Mouse (Mus musculus) forebrain, embryonic 12.5 days (tissue): ENCODE data around the gene Gpt2. TPM values are rescaled to one million over a fixed set of nuclear protein-coding genes. Genes with fewer than 3 reads are reported as not detected.

ENCODE experiments used
- ATAC-seq: fragments of 200-750 bp; cut with Nextera tagmentation; 2 replicates; pipeline ENCODE4 v1.8.0; 2017; ENCODE audit warnings: moderate TSS enrichment; ENCODE audit not compliant: low FRiP score
- H3K27ac ChIP-seq: fragments of 300-500 bp; sonication (generic); 2 replicates; pipeline ENCODE4 v1.5.1; 2016; ENCODE audit warnings: mild to moderate bottlenecking
- H3K27me3 ChIP-seq: fragments of 300-500 bp; sonication (generic); 2 replicates; pipeline ENCODE4 v1.6.1; 2016; ENCODE audit warnings: mild to moderate bottlenecking
- H3K36me3 ChIP-seq: fragments of 300-500 bp; sonication (generic); replicated peaks from 2 replicates; pipeline ENCODE4 v1.6.1; 2016; ENCODE audit warnings: mild to moderate bottlenecking
- H3K4me1 ChIP-seq: fragments of 300-500 bp; sonication (generic); 2 replicates; pipeline ENCODE4 v1.6.1; 2016
- H3K4me2 ChIP-seq: fragments of 300-500 bp; sonication (generic); 2 replicates; pipeline ENCODE4 v1.6.1; 2016; ENCODE audit warnings: mild to moderate bottlenecking, moderate library complexity
- H3K4me3 ChIP-seq: fragments of 300-500 bp; sonication (generic); replicated peaks from 2 replicates; pipeline ENCODE4 v1.5.1; 2016; ENCODE audit warnings: mild to moderate bottlenecking
- H3K9ac ChIP-seq: fragments of 300-500 bp; sonication (generic); 2 replicates; pipeline ENCODE4 v1.6.1; 2016; ENCODE audit warnings: mild to moderate bottlenecking
- H3K9me3 ChIP-seq: fragments of 300-500 bp; sonication (generic); 2 replicates; pipeline ENCODE4 v1.6.1; 2016
- WGBS: fragments of 180-500 bp; shearing (Covaris S2); methylation state at CpG from one replicate; pipeline ENCODE4 v1.1.7; 2016; 5-methylcytosine and 5-hydroxymethylcytosine counted together
- polyA plus RNA-seq: library from polyadenylated mRNA; unstranded; fragments of >200 nt; fragmentation: Nextera tagmentation; extraction: Ambion mirVana; gene quantifications from 2 replicates; pipeline ENCODE4 v1.2.1, GENCODE M21; 2016

Gpt2 gene
- polyA plus RNA-seq, 1 experiment from 2014 or later, result 38.3 TPM

DNA sequence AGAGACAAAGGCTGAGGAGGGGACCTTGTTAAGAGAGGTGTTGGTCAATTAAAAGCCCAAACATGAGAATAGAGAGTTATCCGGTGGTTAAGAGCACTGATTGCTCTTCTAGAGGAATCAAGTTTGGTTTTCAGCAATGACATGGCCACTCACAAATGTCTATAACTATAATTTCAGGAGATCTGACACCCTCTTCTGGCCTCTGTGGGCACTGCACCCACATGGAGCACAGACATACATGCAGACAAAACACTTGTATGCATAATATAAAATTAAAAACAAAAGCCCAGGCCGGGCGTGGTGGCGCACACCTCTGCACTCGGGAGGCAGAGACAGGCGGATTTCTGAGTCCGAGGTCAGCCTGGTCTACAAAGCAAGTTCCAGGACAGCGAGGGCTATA, 2.8 kb upstream of the Gpt2 start:
- no peak for ATAC-seq
- no peaks in the 10 kb centered on the region for H3K36me3 ChIP-seq
- peaks cover 14% of the 10 kb centered on the region for H3K4me1 ChIP-seq
- H3K4me3 ChIP-seq, result no peak overlapping the region
- no peak overlapping the region for H3K27ac ChIP-seq
- H3K4me2 ChIP-seq, result no peak overlapping the region
- H3K9ac ChIP-seq, result no peak overlapping the region
- no peaks in the 10 kb centered on the region for H3K27me3 ChIP-seq
- WGBS, result 92% methylated on average over 8 of the region's 8 CpGs
- H3K9me3 ChIP-seq, result no peaks in the 10 kb centered on the region

GRCm38 (mm10) chr8:85492940-85493931, 860 bp downstream of the Gpt2 start:
- H3K9ac ChIP-seq, result peak overlapping the region; percentile 83
- H3K4me2 ChIP-seq, result peak overlapping the region; percentile 91
- H3K36me3 ChIP-seq, result no peaks in the 10 kb centered on the region; the same call in 1 of the 2 replicates
- H3K27me3 ChIP-seq, result no peaks in the 10 kb centered on the region
- H3K4me3 ChIP-seq, result peak overlapping the region; percentile 83
- no peak; the same call in 1 of the 2 replicates for ATAC-seq
- 6% methylated on average over 47 of the region's 49 CpGs for WGBS
- H3K27ac ChIP-seq, result no peak overlapping the region
- H3K4me1 ChIP-seq, result peaks cover 14% of the 10 kb centered on the region
- no peaks in the 10 kb centered on the region for H3K9me3 ChIP-seq

- H3K4me2 ChIP-seq, result no peak overlapping the region
- no peaks in the 10 kb centered on the region; the same call in none of the 2 replicates for H3K36me3 ChIP-seq
- H3K4me1 ChIP-seq, result peaks cover 22% of the 10 kb centered on the region
- no peaks in the 10 kb centered on the region for H3K9me3 ChIP-seq
- 78% methylated on average over 5 of the region's 5 CpGs for WGBS
- H3K9ac ChIP-seq, result no peak overlapping the region
- no peaks in the 10 kb centered on the region for H3K27me3 ChIP-seq
- H3K27ac ChIP-seq, result no peak overlapping the region
- H3K4me3 ChIP-seq, result no peak overlapping the region
- ATAC-seq, result no peak
These were observed 3.7 kb downstream of the Gpt2 start for GRCm38 (mm10) chr8:85496125-85496524.

DNA sequence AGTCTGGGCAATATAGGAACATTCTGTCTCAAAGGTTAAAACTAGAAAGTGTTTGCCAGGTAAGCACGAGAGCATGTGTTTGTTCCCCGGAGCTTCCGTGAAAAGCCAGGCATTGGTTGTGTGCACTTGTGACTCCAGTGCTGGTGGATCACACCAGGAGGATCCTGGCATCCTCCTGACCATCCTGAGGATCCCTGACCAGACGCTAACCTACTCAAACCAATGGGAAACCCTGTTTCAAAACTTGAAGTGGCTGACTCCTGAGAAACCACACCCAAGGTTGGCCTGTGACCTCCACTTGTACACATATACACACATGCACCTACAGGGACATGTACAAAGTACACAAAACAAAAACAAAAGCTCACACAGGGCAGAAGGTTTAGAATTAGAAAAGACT, 4.4 kb downstream of the Gpt2 start:
- Histone ChIP-seq H3K4me1 (peaks cover 22% of the 10 kb centered on the region), H3K27me3 (no peaks in the 10 kb centered on the region), H3K9me3 (no peaks in the 10 kb centered on the region), H3K4me3 (no peak overlapping the region), H3K36me3 (no peaks in the 10 kb centered on the region; the same call in none of the 2 replicates), H3K4me2 (no peak overlapping the region), H3K9ac (no peak overlapping the region), H3K27ac (no peak overlapping the region)
- WGBS, result 87% methylated on average over 4 of the region's 4 CpGs
- ATAC-seq, result no peak

- WGBS, result 17% methylated on average over 2 of the region's 2 CpGs
- Histone ChIP-seq H3K4me2 (no peak overlapping the region), H3K9me3 (no peaks in the 10 kb centered on the region), H3K27me3 (no peaks in the 10 kb centered on the region), H3K27ac (0 out of 2 replicates have a peak overlapping the region, but pooled peaks have one; percentile 46), H3K4me3 (no peak overlapping the region), H3K36me3 (no peaks in the 10 kb centered on the region; the same call in none of the 2 replicates), H3K9ac (no peak overlapping the region), H3K4me1 (peaks cover 12% of the 10 kb centered on the region)
- no peak for ATAC-seq
These were observed 6.2 kb downstream of the Gpt2 start for GRCm38 (mm10) chr8:85498577-85498976.

DNA sequence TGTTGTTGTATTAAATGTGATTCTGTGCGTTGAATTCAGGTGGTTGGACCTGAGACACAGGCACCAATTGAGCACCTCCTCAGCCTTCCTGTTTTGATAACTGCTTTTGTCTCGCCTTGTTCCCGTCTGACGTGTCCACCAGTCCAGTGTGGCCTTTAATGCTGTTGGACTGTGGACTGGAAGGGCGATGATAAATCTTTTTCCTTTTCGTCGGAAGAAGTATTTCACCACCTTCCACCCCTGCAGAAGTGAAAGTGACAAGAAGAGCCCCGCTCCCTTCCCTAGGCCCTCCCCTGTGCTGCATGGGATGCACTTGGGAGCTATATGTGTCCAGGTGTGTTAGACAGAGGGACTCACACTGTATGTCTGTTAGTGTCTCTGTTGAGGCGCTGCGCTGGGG, 8.1 kb downstream of the Gpt2 start:
- WGBS, result 93% methylated on average over 10 of the region's 10 CpGs
- no peak overlapping the region for H3K4me2 ChIP-seq
- no peak overlapping the region for H3K27ac ChIP-seq
- no peaks in the 10 kb centered on the region for H3K27me3 ChIP-seq
- ATAC-seq, result no peak
- H3K36me3 ChIP-seq, result peaks cover 13% of the 10 kb centered on the region
- H3K4me1 ChIP-seq, result peaks cover 8% of the 10 kb centered on the region
- no peak overlapping the region for H3K9ac ChIP-seq
- H3K4me3 ChIP-seq, result no peak overlapping the region
- no peaks in the 10 kb centered on the region for H3K9me3 ChIP-seq

GRCm38 (mm10) chr8:85500955-85501685, 8.7 kb downstream of the Gpt2 start:
- Histone ChIP-seq H3K9me3 (no peaks in the 10 kb centered on the region), H3K27me3 (no peaks in the 10 kb centered on the region), H3K27ac (peak overlapping the region; percentile 21; the same call in 1 of the 2 replicates), H3K4me2 (no peak overlapping the region), H3K36me3 (peaks cover 19% of the 10 kb centered on the region), H3K9ac (no peak overlapping the region), H3K4me1 (peaks cover 8% of the 10 kb centered on the region), H3K4me3 (no peak overlapping the region)
- no peak for ATAC-seq
- WGBS, result 79% methylated on average over 11 of the region's 11 CpGs

- no peaks in the 10 kb centered on the region for H3K27me3 ChIP-seq
- no peak overlapping the region for H3K9ac ChIP-seq
- no peaks in the 10 kb centered on the region for H3K9me3 ChIP-seq
- H3K4me3 ChIP-seq, result no peak overlapping the region
- no peak overlapping the region for H3K4me2 ChIP-seq
- H3K4me1 ChIP-seq, result peaks cover 8% of the 10 kb centered on the region
- peaks cover 25% of the 10 kb centered on the region for H3K36me3 ChIP-seq
- no peak overlapping the region for H3K27ac ChIP-seq
- no peak for ATAC-seq
- 86% methylated on average over 2 of the region's 2 CpGs for WGBS
These were observed 10.0 kb downstream of the Gpt2 start for GRCm38 (mm10) chr8:85502381-85502780.

- no peak for ATAC-seq
- Histone ChIP-seq H3K4me1 (peaks cover 8% of the 10 kb centered on the region), H3K27me3 (no peaks in the 10 kb centered on the region), H3K27ac (no peak overlapping the region), H3K9ac (no peak overlapping the region), H3K4me3 (no peak overlapping the region), H3K9me3 (no peaks in the 10 kb centered on the region), H3K36me3 (peaks cover 27% of the 10 kb centered on the region), H3K4me2 (no peak overlapping the region)
- WGBS, result 60% methylated on average over 3 of the region's 3 CpGs
These were observed 10.7 kb downstream of the Gpt2 start for GRCm38 (mm10) chr8:85503065-85503464.

GRCm38 (mm10) chr8:85504704-85505103, 12.3 kb downstream of the Gpt2 start:
- ATAC-seq, result no peak
- 89% methylated on average over 6 of the region's 6 CpGs for WGBS
- H3K27ac ChIP-seq, result no peak overlapping the region
- H3K27me3 ChIP-seq, result no peaks in the 10 kb centered on the region
- H3K9me3 ChIP-seq, result no peaks in the 10 kb centered on the region
- H3K9ac ChIP-seq, result no peak overlapping the region
- H3K36me3 ChIP-seq, result peaks cover 43% of the 10 kb centered on the region
- no peaks in the 10 kb centered on the region for H3K4me1 ChIP-seq
- H3K4me2 ChIP-seq, result no peak overlapping the region
- no peak overlapping the region for H3K4me3 ChIP-seq

- Histone ChIP-seq H3K36me3 (peaks cover 61% of the 10 kb centered on the region), H3K9me3 (no peaks in the 10 kb centered on the region), H3K27me3 (no peaks in the 10 kb centered on the region), H3K9ac (no peak overlapping the region), H3K27ac (no peak overlapping the region), H3K4me1 (no peaks in the 10 kb centered on the region), H3K4me3 (no peak overlapping the region), H3K4me2 (no peak overlapping the region)
- 73% methylated on average over 4 of the region's 4 CpGs for WGBS
- no peak for ATAC-seq
These were observed 14.2 kb downstream of the Gpt2 start for GRCm38 (mm10) chr8:85506620-85507019.

GRCm38 (mm10) chr8:85508661-85509060, 16.3 kb downstream of the Gpt2 start:
- Histone ChIP-seq H3K4me2 (no peak overlapping the region), H3K36me3 (peaks cover 76% of the 10 kb centered on the region), H3K4me3 (no peak overlapping the region), H3K4me1 (no peaks in the 10 kb centered on the region), H3K27ac (no peak overlapping the region), H3K9ac (no peak overlapping the region), H3K27me3 (no peaks in the 10 kb centered on the region), H3K9me3 (no peaks in the 10 kb centered on the region)
- ATAC-seq, result no peak
- WGBS, result 86% methylated on average over 4 of the region's 4 CpGs
